Mouse (Mus musculus): Measurements from ENCODE around the gene Cdk6. TPM values are rescaled to one million over a fixed set of nuclear protein-coding genes. Genes with fewer than 3 reads are reported as not detected.

Cdk6 gene
- total and polyA plus RNA-seq, 3 experiments, result 40.4 to 171 (median 50.8) TPM

- H3K27ac ChIP-seq (ENCODE audit: insufficient read depth, low read depth), result peak overlapping the region; percentile 100
- no peak for TF ChIP-seq CHD2 (IDR thresholded peaks at IDR 0.05; ENCODE audit: low read length)
- 0 out of 2 replicates have a peak, but pooled peaks have one; percentile 29 for TF ChIP-seq NRF1 (IDR thresholded peaks at IDR 0.05; ENCODE audit: low read depth, low read length)
- no peak for TF ChIP-seq RCOR1 (conservative IDR thresholded peaks at IDR 0.05; ENCODE audit: low read depth, low read length)
- TF ChIP-seq ETS1 (conservative IDR thresholded peaks at IDR 0.05; ENCODE audit: low read depth, low read length), result peak; percentile 72
- peak; percentile 81 for TF ChIP-seq TCF12 (IDR thresholded peaks at IDR 0.05; ENCODE audit: low read depth, low read length)
- peak; percentile 43; the same call in 1 of the 2 replicates for TF ChIP-seq MYC (IDR thresholded peaks at IDR 0.05; ENCODE audit: low read depth, low read length)
- TF ChIP-seq USF1 (IDR thresholded peaks at IDR 0.05; ENCODE audit: low read depth, low read length), result no peak
- TF ChIP-seq EP300 (IDR thresholded peaks at IDR 0.05; ENCODE audit: low read length), result peak; percentile 59; the same call in 1 of the 2 replicates
- no peak for TF ChIP-seq CHD1 (IDR thresholded peaks at IDR 0.05; ENCODE audit: low read depth, low read length)
- TF ChIP-seq ELF1 (IDR thresholded peaks at IDR 0.05; ENCODE audit: low read depth, low read length), result no peak
- no peak for TF ChIP-seq HCFC1 (IDR thresholded peaks at IDR 0.05; ENCODE audit: low read depth, low read length)
- TF ChIP-seq JUN (IDR thresholded peaks at IDR 0.05; ENCODE audit: insufficient read depth, low read depth, low read length), result peak; percentile 41; the same call in 1 of the 2 replicates
- TF ChIP-seq NELFE (IDR thresholded peaks at IDR 0.05; ENCODE audit: low read depth, low read length), result no peak
- peak; percentile 65; the same call in 1 of the 2 replicates for TF ChIP-seq TBP (conservative IDR thresholded peaks at IDR 0.05; ENCODE audit: low read depth, low read length)
- no peak for TF ChIP-seq GABPA (IDR thresholded peaks at IDR 0.05; ENCODE audit: insufficient replicate concordance, low read depth, low read length)
- TF ChIP-seq MAZ (IDR thresholded peaks at IDR 0.05; ENCODE audit: low read depth, low read length), result no peak
- TF ChIP-seq MEF2A (IDR thresholded peaks at IDR 0.05; ENCODE audit: borderline replicate concordance, low read depth, low read length), result peak; percentile 37
- peak; percentile 65; the same call in 1 of the 2 replicates for TF ChIP-seq MXI1 (IDR thresholded peaks at IDR 0.05; ENCODE audit: low read depth, low read length)
- TF ChIP-seq POLR2A (IDR thresholded peaks at IDR 0.05; ENCODE audit: low read depth, low read length), result peak; percentile 52
- TF ChIP-seq SMC3 (IDR thresholded peaks at IDR 0.05; ENCODE audit: low read depth, low read length), result no peak
- TF ChIP-seq IRF4 (IDR thresholded peaks at IDR 0.05; ENCODE audit: low read depth, low read length), result peak; percentile 93
- no peak for TF ChIP-seq KAT2A (IDR thresholded peaks at IDR 0.05; ENCODE audit: insufficient replicate concordance, low read length)
- peak; percentile 84 for TF ChIP-seq UBTF (IDR thresholded peaks at IDR 0.05; ENCODE audit: low read depth, low read length)
- 0 out of 2 replicates have a peak, but pooled peaks have one; percentile 2 for TF ChIP-seq MAFK (IDR thresholded peaks at IDR 0.05; ENCODE audit: insufficient replicate concordance, low read length)
- TF ChIP-seq BHLHE40 (IDR thresholded peaks at IDR 0.05; ENCODE audit: low read depth, low read length), result 0 out of 2 replicates have a peak, but pooled peaks have one; percentile 26
- no peaks in the 10 kb centered on the region for H3K9me3 ChIP-seq (replicated peaks; ENCODE audit: low read length)
- H3K4me2 ChIP-seq (ENCODE audit: insufficient read depth, low read depth, poor library complexity, severe bottlenecking), result peak overlapping the region; percentile 100
- dilution Hi-C loops (cut with MboI; ENCODE audit: extremely low pct_ligation_motif_present, extremely low pct_unique_long_range_greater_than_20kb, low sequenced_read_pairs) (no loop called here), in situ Hi-C loops (cut with MboI; ENCODE audit: low pct_ligation_motif_present, low pct_unique_long_range_greater_than_20kb, low sequenced_read_pairs) (no loop called here)
- peaks cover 86% of the 10 kb centered on the region for H3K79me2 ChIP-seq (replicated peaks; ENCODE audit: control insufficient read depth, extremely low read depth, insufficient read depth, poor library complexity, severe bottlenecking)
- peak overlapping the region in 2 of 3 experiments; percentile 1 to 28 for H3K4me3 ChIP-seq (replicated peaks in 1 of 3; ENCODE audit: low read depth in 2 of 3, low read length in 2 of 3, poor library complexity in 1 of 3)
- peak overlapping the region; percentile 90 for H3K9ac ChIP-seq (ENCODE audit: insufficient read depth, low read depth)
- peaks cover 13 to 38% of the 10 kb centered on the region in 2 experiments for H3K36me3 ChIP-seq (replicated peaks in 1 of 2; ENCODE audit: control insufficient read depth in 1 of 2, insufficient read depth in 1 of 2, low read length in 1 of 2)
- peak; percentile 79 for DNase-seq (ENCODE audit: extremely low read depth)
- peaks cover 30 to 91% of the 10 kb centered on the region in 2 experiments for H3K4me1 ChIP-seq (ENCODE audit: control insufficient read depth in 1 of 2, insufficient read depth in 2 of 2)
- no peaks in the 10 kb centered on the region for H3K27me3 ChIP-seq (replicated peaks)
Measured at GRCm38 (mm10) chr5:3382343-3383040, 41.2 kb downstream of the Cdk6 start.

Measured in CH12.LX (cell line).